Mouse (Mus musculus) megakaryocyte, embryonic 14.5 days (primary cell): Measurements from ENCODE around the gene H2al1e. TPM values are rescaled to one million over a fixed set of nuclear protein-coding genes. Genes with fewer than 3 reads are reported as not detected.
"Not testable (repeated sequence)": the region's sequence is repeated elsewhere in the genome, so short reads cannot be mapped to it uniquely, and the experiment has no call there.

Source experiments
- H3K27me3 ChIP-seq: replicated peaks from 2 replicates; pipeline ENCODE3; 2012; ENCODE audit warnings: inconsistent platforms
- H3K36me3 ChIP-seq: replicated peaks from 2 replicates; pipeline ENCODE3; 2012; ENCODE audit warnings: low read length, inconsistent platforms, mixed read lengths
- H3K4me1 ChIP-seq: 2 replicates; pipeline ENCODE4 v1.6.1; 2012; ENCODE audit warnings: inconsistent platforms
- H3K4me3 ChIP-seq: replicated peaks from 2 replicates; pipeline ENCODE3; 2012; ENCODE audit warnings: moderate library complexity, mild to moderate bottlenecking, inconsistent platforms
- H3K9me3 ChIP-seq: 2 replicates; pipeline ENCODE4 v1.6.1; 2012; ENCODE audit warnings: inconsistent platforms
- FLI1 ChIP-seq: IDR thresholded peaks from 2 replicates; pipeline ENCODE4 v1.6.1; 2012; ENCODE audit warnings: low read length, inconsistent platforms, mixed read lengths
- GATA1 ChIP-seq: IDR thresholded peaks from 3 replicates; pipeline ENCODE4 v1.6.1; 2012; ENCODE audit warnings: mixed read lengths, low read length, inconsistent platforms, borderline replicate concordance
- polyA plus RNA-seq: library from polyadenylated mRNA; stranded (reverse); fragments of >175 nt; gene quantifications from 2 replicates; pipeline ENCODE4 v1.2.3, GENCODE M21; 2012; ENCODE audit warnings: low replicate concordance; ENCODE audit not compliant: insufficient read depth

Gene H2al1e
- polyA plus RNA-seq, 1 experiment = not detected

GRCm38 (mm10) chrX:11321192-11321591 lies 9.5 kb downstream of the H2al1e start, which contains the start of gene H2al1h:
TSS of gene H2al1h (plus strand) at chrX:11321492.
- not testable (repeated sequence) for H3K27me3 ChIP-seq, H3K4me1 ChIP-seq, H3K36me3 ChIP-seq, H3K4me3 ChIP-seq, H3K9me3 ChIP-seq

GRCm38 (mm10) chrX:11324359-11324758 lies 12.6 kb downstream of the H2al1e start, which contains the start of gene H2al1i:
TSS of gene H2al1i (plus strand) at chrX:11324659.
- H3K4me1 ChIP-seq, H3K9me3 ChIP-seq, H3K27me3 ChIP-seq, H3K4me3 ChIP-seq, H3K36me3 ChIP-seq: not testable (repeated sequence)

- not testable (repeated sequence) for H3K9me3 ChIP-seq, H3K27me3 ChIP-seq, H3K36me3 ChIP-seq, H3K4me1 ChIP-seq, H3K4me3 ChIP-seq
Observed at GRCm38 (mm10) chrX:11327522-11327921, 15.8 kb downstream of the H2al1e start, which contains the start of gene H2al1j. TSS of gene H2al1j (plus strand) at chrX:11327822.

GRCm38 (mm10) chrX:11345762-11346161 lies 34.0 kb downstream of the H2al1e start:
- Histone ChIP-seq H3K4me1 (0 out of 2 replicates have a peak, but pooled peaks cover 6% of the 10 kb centered on the region), H3K36me3 (no peaks in the 10 kb centered on the region), H3K4me3 (no peak overlapping the region), H3K9me3 (no peaks in the 10 kb centered on the region), H3K27me3 (peaks cover 15% of the 10 kb centered on the region)
- no peak for TF ChIP-seq FLI1
- TF ChIP-seq GATA1 = no peak

- Histone ChIP-seq H3K4me1 (0 out of 2 replicates have a peak, but pooled peaks cover 6% of the 10 kb centered on the region), H3K9me3 (no peaks in the 10 kb centered on the region), H3K27me3 (peaks cover 20% of the 10 kb centered on the region), H3K36me3 (no peaks in the 10 kb centered on the region), H3K4me3 (no peak overlapping the region)
- TF ChIP-seq GATA1 (no peak), FLI1 (no peak)
Observed at GRCm38 (mm10) chrX:11346756-11347155, 35.0 kb downstream of the H2al1e start.

- Histone ChIP-seq H3K36me3 (no peaks in the 10 kb centered on the region), H3K4me3 (no peak overlapping the region)
- no peak for TF ChIP-seq FLI1
- no peak for TF ChIP-seq GATA1
Observed at GRCm38 (mm10) chrX:11360823-11361222, 49.1 kb downstream of the H2al1e start.

GRCm38 (mm10) chrX:11361261-11361660 lies 49.5 kb downstream of the H2al1e start:
- no peak for TF ChIP-seq GATA1
- no peak for TF ChIP-seq FLI1
- Histone ChIP-seq H3K36me3 (no peaks in the 10 kb centered on the region), H3K4me3 (peak overlapping the region; percentile 42), H3K4me1 (peaks cover 6% of the 10 kb centered on the region), H3K9me3 (0 out of 2 replicates have a peak, but pooled peaks cover under 1% of the 10 kb centered on the region), H3K27me3 (peaks cover 48% of the 10 kb centered on the region)

More at GRCm38 (mm10) chrX:11360823-11361222, 49.1 kb downstream of the H2al1e start:
- no peaks in the 10 kb centered on the region for H3K9me3 ChIP-seq
- peaks cover 6% of the 10 kb centered on the region for H3K4me1 ChIP-seq
- H3K27me3 ChIP-seq = peaks cover 50% of the 10 kb centered on the region

Other genes starting within 250 kb of the H2al1e start
- gene H2al1a, start 12.7 kb upstream of the H2al1e start, polyA plus RNA-seq = not detected in 2 replicates
- gene H2al1b, start 9.5 kb upstream of the H2al1e start, polyA plus RNA-seq = not detected in 2 replicates
- not detected in 2 replicates for gene H2al1c, start 6.3 kb upstream of the H2al1e start, polyA plus RNA-seq
- gene H2al1d, start 3.1 kb upstream of the H2al1e start, polyA plus RNA-seq = not detected in 2 replicates
- not detected in 2 replicates for gene H2al1f, start 3.2 kb downstream of the H2al1e start, polyA plus RNA-seq
- not detected in 2 replicates for gene H2al1g, start 6.3 kb downstream of the H2al1e start, polyA plus RNA-seq
- gene H2al1h, start 9.6 kb downstream of the H2al1e start, polyA plus RNA-seq = not detected in 2 replicates
- gene H2al1i, start 12.7 kb downstream of the H2al1e start, polyA plus RNA-seq = not detected in 2 replicates
- gene H2al1j, start 15.9 kb downstream of the H2al1e start, polyA plus RNA-seq = not detected in 2 replicates